Mouse (Mus musculus) right cerebral cortex, adult 2 months (tissue): ENCODE data around the gene Pex10.
A peak's percentile ranks its signal among the peaks of the same experiment; 100 is the strongest.

Experiments used
- DNase-seq, 2 experiments: peaks; one replicate each; pipeline ENCODE4 v3.0.0; 2021 to 2022; ENCODE audit warnings: low spot score in 2 of 2

The Pex10 gene

DNA sequence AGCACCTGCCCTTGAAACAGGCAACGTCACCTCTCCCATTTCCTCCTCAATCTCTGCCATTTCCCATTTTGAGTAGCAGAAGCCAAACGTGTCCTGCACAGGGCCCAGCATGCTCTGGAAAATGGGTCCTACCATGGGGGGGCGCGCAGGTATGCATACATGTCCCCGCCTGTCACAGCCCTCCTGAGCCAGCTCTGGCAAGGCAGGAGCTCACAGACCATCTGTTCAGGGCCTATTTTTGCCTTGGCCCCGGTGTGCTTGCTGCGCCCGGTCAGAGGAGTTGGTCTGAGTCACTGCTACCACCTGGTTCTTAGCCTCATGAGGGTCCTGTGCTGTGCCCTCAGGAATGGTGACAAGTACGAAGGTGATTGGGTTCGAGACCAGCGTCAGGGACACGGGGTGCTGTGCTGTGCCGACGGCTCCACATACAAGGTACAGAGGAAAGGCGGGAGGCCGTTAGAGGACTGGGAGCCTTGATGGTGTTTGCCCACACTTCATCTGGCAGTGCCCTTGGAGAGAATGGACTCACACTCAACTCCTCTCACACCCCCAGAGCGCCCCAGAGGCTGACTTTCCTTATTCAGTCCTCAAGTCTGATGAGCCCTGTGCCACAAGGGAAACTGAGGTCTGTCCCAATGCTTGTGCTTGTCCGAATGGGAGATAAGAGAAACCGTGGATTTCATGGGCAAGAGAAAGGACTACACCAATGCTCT is 26.1 kb downstream of the Pex10 start:
- no peak for DNase-seq

DNA sequence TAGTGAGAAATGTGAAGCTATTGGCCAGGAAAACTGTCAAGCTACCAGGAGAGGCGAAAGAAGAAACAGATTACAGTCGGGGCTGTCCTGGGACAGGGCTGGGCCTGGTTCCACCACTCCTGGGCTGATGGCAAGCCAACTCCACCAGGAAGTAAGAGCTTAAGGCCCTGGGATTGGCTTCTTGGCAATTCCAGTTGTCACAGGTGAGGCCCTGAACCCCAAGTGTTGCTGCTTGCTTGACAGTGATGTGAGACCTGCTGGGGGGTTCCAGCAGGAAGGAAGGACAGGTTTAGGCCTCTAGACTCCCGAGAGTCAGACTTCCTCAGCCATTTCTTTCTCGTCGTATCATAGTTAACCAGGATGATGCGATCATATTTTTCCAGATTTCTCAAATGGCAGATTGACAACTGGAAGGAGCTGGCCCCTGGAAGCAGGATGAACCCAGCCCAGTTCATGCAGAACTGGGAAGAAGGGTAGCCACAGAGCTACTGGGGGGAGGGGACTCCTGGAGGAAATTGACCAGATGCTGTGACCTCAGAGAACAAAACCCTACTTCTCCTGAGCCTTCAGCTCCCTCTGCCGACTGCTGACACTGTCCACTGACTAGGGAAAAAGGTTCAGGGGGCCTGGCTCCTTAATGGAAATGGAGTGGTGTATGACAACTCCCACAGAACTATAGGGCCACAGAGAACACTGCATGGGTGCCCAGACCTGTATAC is 26.8 kb downstream of the Pex10 start:
- no peak for DNase-seq

DNA sequence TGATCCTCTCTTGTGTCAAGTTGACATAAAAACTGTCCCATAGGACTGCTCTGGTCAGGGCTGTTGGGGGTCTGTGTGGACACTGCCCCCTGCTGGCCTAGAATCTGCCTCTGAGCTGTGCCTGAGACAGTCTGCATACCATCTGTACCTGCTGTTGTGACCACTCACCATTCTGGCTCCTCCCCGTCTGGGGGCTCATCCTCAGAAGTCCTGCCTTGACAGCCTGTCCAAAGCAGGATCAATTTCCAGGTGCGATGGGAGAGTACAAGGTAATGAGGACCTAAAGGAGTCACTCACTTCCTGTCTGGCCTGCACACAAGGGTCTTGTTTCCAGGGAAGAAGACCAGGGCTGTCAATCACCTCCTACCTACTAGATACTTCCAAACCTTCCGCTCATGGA is 27.7 kb downstream of the Pex10 start:
- peak; percentile 46 to 47 for DNase-seq

DNA sequence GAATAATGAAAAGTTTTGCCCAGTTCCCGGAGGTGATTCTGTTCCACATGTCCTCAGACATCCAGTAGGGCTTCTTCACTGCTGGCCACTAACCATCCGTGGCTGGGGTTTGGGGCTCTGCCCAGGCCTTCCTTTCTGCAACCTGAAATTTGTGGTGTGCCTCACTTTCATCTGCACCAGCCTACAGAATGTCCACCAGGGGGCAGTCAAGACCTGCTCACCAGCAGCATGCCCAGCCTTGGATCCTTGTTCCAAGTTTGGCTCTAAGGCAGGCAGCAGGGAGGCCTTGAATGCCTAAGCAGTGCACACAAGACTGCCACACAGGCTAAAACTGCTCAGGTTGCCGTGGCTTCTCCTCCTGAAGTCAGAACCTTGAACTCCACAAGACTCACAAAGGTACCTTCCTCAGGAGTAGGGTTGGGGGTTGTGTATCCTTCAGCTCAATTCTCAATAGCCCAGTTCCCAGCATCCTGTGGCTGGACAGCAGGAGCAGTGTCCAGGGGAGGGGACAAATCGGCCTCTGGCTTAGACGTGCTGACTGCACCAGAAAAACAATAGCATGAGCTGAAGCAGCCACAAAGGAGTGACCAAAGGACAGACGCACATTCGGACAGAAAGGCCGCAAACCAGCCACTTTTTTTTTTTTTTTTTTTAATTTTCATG is 28.6 kb downstream of the Pex10 start:
- DNase-seq, result peak; percentile 86 to 88

DNA sequence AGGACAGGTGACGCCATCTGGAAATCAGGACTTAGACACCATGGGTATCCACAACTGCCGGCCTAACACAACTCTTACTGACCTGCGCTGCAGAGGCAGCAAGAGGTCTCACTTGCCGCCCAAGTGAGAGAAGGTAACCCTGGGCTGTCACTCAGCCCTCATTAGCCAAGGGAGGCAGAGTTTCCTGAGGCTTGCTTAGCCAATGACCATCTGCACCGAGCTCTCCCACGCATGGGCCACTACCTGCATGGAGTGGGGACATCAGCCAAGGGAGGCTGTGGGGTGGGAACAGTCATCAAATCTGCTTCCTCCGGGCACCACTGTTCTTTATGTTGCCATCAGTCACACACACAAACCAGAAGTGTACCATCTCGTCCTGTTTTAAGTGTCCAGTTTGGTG is 29.2 kb downstream of the Pex10 start:
- DNase-seq, result no peak

DNA sequence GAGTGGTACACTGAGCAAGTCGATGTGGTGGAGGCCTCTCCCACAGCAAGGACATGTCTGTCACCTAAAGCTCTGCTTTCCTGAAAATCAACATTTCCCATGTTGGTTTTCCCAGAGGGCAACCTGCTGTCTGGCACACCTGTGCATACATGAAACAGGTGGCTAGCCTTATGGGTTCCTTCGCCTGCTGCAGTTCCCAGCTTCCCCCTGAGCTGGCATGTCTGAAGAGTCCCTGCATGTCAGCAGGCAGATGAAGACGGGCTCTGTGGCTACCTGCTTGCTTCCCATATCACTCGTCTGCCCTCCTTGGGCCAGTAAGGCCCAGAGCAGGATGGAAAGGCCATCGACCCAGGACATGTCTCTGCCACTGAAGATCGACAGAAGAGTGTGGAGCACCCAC is 30.6 kb downstream of the Pex10 start:
- no peak for DNase-seq

DNA sequence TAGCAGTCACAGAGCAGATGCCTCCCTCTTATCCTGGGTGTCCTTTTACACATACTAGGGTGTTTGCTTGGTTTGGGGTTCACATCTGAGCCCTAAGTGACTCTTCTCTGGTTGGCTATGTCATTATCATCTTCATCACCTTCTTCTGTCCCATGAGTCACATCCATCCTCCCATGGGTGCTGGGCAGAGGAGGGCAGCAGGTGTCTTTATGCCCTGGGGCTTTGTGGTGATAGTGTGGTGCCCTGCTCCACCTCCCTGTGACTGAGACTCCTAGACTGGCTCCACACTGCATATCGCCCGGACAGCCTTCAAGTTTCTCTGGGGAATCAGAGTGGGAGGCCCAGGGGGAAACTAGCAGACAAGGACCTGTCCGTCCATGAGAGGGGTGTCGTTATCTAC is 31.8 kb downstream of the Pex10 start:
- no peak for DNase-seq

DNA sequence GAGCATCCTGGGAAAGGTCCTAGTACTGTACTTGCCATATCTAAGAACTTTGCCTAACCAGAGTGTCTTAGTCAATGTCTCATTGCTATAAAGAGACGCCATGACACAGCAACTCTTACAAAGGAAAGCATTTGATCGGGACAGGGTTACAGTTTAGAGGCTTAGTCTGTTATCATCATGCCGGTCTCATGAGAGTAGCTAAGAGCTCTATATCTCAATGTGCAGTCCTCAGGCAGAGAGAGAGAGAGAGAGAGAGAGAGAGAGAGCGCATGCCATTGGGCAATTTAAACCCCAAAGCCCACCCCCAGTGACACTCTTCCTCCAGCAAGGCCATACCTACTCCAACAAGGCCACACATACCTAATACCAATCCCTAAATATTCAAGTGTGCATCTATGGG is 41.1 kb downstream of the Pex10 start:
- no peak for DNase-seq

DNA sequence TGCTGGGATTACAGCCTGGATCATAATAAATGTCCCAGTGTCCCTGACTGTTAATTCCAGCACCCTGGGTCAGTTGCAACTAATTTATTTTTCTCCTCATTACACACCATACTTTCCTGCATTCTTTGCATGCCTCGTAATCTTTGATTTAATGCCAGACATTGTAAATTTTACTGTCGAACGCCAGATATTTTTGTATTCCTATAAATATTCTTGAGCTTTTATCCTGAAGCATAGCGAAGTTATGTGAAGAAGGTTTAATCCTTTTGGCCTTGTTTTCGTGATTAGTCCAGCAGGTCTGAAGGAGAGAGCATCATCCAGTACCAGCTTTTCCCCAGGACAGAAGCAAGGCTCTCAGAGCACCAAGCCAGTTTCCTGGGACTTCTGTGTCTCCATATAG is 42.7 kb downstream of the Pex10 start:
- DNase-seq, result no peak

DNA sequence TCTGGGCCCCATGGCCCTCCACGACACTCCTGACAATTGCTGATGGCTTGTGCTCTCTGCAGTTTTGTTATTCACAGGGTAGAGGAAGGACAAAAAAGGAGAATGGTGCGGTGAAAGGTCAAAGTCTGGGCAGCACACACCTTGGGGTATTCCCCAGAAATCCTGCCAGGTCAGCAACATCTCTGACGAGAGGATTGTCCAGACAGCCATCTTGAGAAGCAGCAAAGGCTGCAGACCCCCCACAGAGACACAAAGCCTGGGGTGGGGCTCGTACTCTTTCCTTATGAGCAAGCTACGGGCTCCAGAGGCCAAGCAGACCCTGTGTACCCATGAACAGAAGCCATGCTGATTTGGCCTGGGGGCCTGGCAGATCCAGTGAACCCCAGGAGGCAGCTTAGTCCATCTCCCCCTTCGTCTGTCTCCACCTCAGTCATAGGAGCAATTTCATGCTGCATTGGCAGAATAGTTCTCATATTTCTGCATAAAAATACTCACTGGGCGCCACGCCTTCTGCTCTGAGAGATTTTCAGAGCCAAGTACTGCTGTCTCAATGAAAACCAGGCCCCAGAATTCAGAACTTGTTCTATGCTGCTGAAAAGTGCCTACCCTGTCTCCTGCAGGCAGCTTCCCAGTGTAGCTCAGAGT is 47.1 kb downstream of the Pex10 start:
- peak in 1 of 2 experiments; percentile 35 for DNase-seq

DNA sequence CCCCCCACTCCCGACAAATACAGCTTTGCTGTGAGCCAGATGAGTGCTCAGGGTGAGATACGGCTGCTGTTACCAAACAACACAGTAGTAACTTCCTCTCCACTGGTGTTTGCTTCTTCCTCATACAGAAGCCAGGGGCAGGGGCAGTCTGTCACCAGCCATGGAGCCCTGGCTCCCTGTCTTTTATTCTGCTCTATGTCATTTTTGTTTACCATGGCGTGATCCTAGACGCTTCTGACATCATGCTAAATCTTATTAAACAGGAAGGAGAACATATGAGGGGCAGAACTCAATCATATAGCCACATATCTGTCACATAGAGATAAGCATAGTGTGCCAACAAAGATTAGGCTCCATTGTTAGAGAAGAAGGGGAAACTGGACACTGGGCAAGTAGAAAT is 49.8 kb downstream of the Pex10 start:
- no peak for DNase-seq

DNA sequence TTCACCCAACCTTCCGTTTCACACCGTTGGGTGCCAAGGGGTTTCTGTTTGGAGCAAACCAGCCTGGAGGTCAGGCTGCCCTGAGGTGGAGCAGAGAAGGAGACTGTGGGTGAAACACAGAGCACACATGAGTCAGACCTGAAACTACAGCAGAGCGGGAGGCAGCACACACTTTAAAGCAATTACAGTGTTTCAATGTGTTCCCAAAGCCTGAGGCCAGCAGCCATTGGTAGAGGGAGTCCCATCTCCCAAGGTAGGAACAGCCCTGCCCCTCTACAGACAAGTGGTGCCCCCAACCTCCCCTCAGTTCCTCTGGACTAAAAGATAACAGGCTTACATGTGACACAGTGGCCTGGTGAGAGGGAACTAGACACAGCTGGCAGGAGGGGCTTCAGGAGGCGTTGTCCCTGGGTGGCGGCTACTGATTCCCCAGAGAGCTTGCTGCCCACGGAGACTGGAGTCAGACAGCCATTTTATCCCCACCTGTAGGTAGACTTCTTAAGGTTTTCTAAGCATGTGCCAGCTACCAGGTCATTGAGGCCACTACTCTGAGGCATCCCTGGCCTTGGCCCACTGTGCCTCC is 50.7 kb downstream of the Pex10 start:
- DNase-seq, result no peak

DNA sequence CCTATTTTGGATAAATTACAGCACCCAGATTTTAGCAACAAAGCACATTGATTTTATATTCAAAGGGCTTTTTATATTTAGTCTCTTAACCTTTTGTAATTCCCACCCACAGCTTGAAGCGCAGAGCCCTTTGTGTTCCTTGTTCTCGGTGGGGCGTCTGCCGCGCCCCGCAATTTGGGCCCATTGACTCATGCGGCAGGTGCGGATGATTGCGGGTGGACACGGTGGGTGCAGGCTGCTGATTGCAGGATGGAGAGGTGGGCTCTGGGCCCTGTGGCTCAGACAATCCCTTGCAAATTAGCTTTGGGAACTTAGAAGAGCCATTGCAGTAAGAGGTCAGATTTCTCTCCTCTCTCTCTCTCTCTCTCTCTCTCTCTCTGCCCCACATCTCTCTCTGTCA is 51.5 kb downstream of the Pex10 start:
- no peak for DNase-seq

DNA sequence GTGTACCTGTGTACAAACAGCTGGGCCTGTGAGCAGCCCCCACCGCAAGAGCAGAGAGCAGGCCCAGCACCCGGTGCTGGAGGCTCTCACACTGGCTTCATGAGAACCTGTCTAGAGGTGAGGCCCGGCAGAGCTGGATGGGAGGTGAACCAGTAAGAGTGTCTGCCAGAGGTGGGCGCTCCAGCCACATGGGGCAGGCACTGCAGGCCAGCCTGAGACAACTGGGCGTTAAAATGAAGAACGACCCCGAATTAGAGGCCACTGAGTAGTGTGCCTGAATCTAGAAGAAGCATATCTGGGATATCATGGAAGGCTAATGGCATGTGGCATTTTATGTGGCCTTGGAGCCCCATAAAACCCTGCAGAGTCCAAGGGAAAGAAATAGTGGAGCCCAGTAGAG is 53.2 kb downstream of the Pex10 start:
- DNase-seq, result no peak

DNA sequence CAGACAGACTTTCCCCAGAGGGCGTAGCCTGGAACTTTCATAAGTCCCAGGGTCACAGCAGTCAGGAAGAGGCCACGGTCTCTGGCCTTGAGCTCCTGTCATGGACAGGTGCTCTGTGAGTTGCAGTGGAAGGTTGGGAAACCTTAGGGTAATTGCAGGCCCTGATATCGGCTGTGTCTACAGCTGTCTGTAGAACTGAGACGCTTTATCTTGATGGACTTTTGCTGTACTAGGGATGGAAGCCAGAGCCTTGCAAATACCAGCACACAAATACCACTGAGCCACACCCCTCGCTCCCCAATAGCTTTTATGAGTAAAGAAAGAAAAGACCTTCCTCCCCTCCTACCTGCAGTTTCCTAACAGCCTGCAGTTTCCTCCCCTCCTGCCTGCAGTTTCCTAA is 53.8 kb downstream of the Pex10 start:
- no peak for DNase-seq

DNA sequence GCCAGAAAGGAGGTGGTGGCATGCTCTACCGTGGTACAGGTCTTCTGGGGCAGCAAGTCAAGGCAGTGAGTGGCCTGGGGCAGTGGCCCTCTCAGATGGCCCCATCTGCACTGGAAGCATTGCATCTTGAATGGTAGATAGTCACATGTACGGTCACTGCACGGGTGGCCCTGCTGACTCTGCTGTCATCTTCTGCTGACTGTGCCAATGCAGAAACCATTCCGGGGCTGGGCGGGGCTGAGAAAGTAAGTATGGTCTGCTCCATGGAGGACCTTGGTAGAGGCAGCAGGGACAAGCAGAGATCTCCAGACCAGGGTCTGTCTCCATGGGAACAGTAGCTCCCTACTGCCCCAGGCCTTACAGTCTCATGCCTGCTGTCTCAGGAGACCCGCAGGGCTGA is 54.4 kb downstream of the Pex10 start:
- no peak for DNase-seq
